Mouse (Mus musculus) B cell, adult 62 days (primary cell): Measurements from ENCODE around the gene Naa80. TPM values are rescaled to one million over a fixed set of nuclear protein-coding genes. Genes with fewer than 3 reads are reported as not detected.

Source experiments
- total RNA-seq: library from RNA; stranded (reverse); gene quantifications from 4 replicates; pipeline ENCODE4 v1.2.4, GENCODE M21; 2023

The Naa80 gene
- 9.0 to 13.7 TPM (median 10.8 TPM) in 4 replicates for total RNA-seq

GRCm38 (mm10) chr9:107578587-107578986 lies at the start of gene Naa80:
Gene Naa80, plus strand, starts transcription at chr9:107578887.

GRCm38 (mm10) chr9:107533791-107534407 lies 44.8 kb upstream of the Naa80 start, which contains the start of gene Tmem115:
Gene Tmem115, plus strand, starts transcription at chr9:107533945.

GRCm38 (mm10) chr9:107541474-107542351 lies 37.0 kb upstream of the Naa80 start, which contains the start of the genes Cyb561d2 and Nprl2:
Gene Cyb561d2, minus strand, starts transcription at chr9:107542193.
Gene Nprl2, plus strand, starts transcription at chr9:107542226.

GRCm38 (mm10) chr9:107547026-107547425 lies 31.7 kb upstream of the Naa80 start, which contains the start of gene Zmynd10:
Gene Zmynd10, plus strand, starts transcription at chr9:107547298.

GRCm38 (mm10) chr9:107551117-107551889 lies 27.4 kb upstream of the Naa80 start, which contains the start of gene Rassf1:
Gene Rassf1, plus strand, starts transcription at chr9:107551555.

GRCm38 (mm10) chr9:107563029-107563581 lies 15.6 kb upstream of the Naa80 start, which contains the start of gene Tusc2:
Gene Tusc2, plus strand, starts transcription at chr9:107563255.

GRCm38 (mm10) chr9:107567702-107568319 lies 10.9 kb upstream of the Naa80 start, which contains the start of gene Hyal2:
Gene Hyal2, plus strand, starts transcription at chr9:107567945.

GRCm38 (mm10) chr9:107576357-107577107 lies 2.2 kb upstream of the Naa80 start, which contains the start of gene Hyal1:
Gene Hyal1, plus strand, starts transcription at chr9:107576927.

GRCm38 (mm10) chr9:107580501-107581317 lies 2.0 kb downstream of the Naa80 start, which contains the start of gene Hyal3:
Gene Hyal3, plus strand, starts transcription at chr9:107580818.

GRCm38 (mm10) chr9:107586974-107587832 lies 8.5 kb downstream of the Naa80 start, which contains the start of gene Ifrd2:
Gene Ifrd2, plus strand, starts transcription at chr9:107587642.

GRCm38 (mm10) chr9:107608741-107609432 lies 30.2 kb downstream of the Naa80 start, which contains the start of gene Sema3b:
Gene Sema3b, minus strand, starts transcription at chr9:107609229.

Other genes with a start within 250 kb of the Naa80 start
- gene Hemk1, start 240.5 kb upstream of the Naa80 start, total RNA-seq = 10.8 to 17.7 TPM (median 14.9 TPM) in 4 replicates
- 0.29 to 1.5 TPM (median 0.60 TPM) in 4 replicates for gene 6430571L13Rik, start 238.3 kb upstream of the Naa80 start, total RNA-seq
- 1.4 to 1.8 TPM (median 1.6 TPM) in 4 replicates for gene Cacna2d2, start 179.3 kb upstream of the Naa80 start, total RNA-seq
- gene Tmem115, start 44.9 kb upstream of the Naa80 start, total RNA-seq = 19.8 to 26.6 TPM (median 22.1 TPM) in 4 replicates
- 10.3 to 16.0 TPM (median 14.3 TPM) in 4 replicates for gene Cyb561d2, start 36.7 kb upstream of the Naa80 start, total RNA-seq
- 19.0 to 32.3 TPM (median 21.9 TPM) in 4 replicates for gene Nprl2, start 36.7 kb upstream of the Naa80 start, total RNA-seq
- gene Zmynd10, start 31.6 kb upstream of the Naa80 start, total RNA-seq = 0.43 TPM in 1 of 4 replicates, not detected in the others
- 61.6 to 76.5 TPM (median 70.1 TPM) in 4 replicates for gene Rassf1, start 27.3 kb upstream of the Naa80 start, total RNA-seq
- 17.9 to 29.2 TPM (median 20.7 TPM) in 4 replicates for gene Tusc2, start 15.6 kb upstream of the Naa80 start, total RNA-seq
- gene Hyal2, start 10.9 kb upstream of the Naa80 start, total RNA-seq = 2.1 to 7.1 TPM (median 4.7 TPM) in 4 replicates
- 3.0 to 4.0 TPM (median 3.7 TPM) in 4 replicates for gene Hyal1, start 2.0 kb upstream of the Naa80 start, total RNA-seq
- gene Hyal3, start 1.9 kb downstream of the Naa80 start, total RNA-seq = 1.6 to 2.9 TPM (median 2.3 TPM) in 4 replicates
- 20.1 to 26.5 TPM (median 22.5 TPM) in 4 replicates for gene Ifrd2, start 8.8 kb downstream of the Naa80 start, total RNA-seq
- gene Sema3b, start 30.3 kb downstream of the Naa80 start, total RNA-seq = 0.27 to 0.94 TPM (median 0.52 TPM) in 4 replicates
- 568 to 620 TPM (median 596 TPM) in 4 replicates for gene Gnai2, start 56.5 kb downstream of the Naa80 start, total RNA-seq
- gene Slc38a3, start 90.6 kb downstream of the Naa80 start, total RNA-seq = not detected in 4 replicates
- 1.3 TPM in 2 of 4 replicates, not detected in the others for gene Gnat1, start 100.8 kb downstream of the Naa80 start, total RNA-seq
- 0.25 to 0.69 TPM (median 0.57 TPM) in 3 of 4 replicates, not detected in the other for gene Sema3f, start 131.6 kb downstream of the Naa80 start, total RNA-seq
- 283 to 337 TPM (median 297 TPM) in 4 replicates for gene Rbm5, start 192.1 kb downstream of the Naa80 start, total RNA-seq